8 mouse cellular contexts compared by ENCODE assay signal in genomic region chr4:151666411-151666901, GRCm38 (mm10).
DNase-seq lines count a peak whose midpoint lies in the region; ATAC-seq lines count a peak whose summit lies in the region.

No protein-coding gene starts in this region.

- no peaks in the 10 kb centered on the region for H3K27me3 ChIP-seq in kidney, embryonic 15.5 days

- H3K4me2 ChIP-seq in kidney, embryonic 15.5 days = no peak overlapping the region

- peak; percentile 17 for DNase-seq in adrenal gland, adult 2 months
- DNase-seq in adrenal gland, postnatal 4 days (ENCODE audit: low spot score in 2 of 2) = no peak
- DNase-seq in cerebellum, postnatal 10 days = peak; percentile 89 to 94
- DNase-seq in heart, adult 8-10 months (ENCODE audit: low spot score) = peak; percentile 41
- peak; percentile 59 for DNase-seq in right cerebral cortex, postnatal 25 days
- no peak for DNase-seq in thymus, postnatal 25 days
- DNase-seq in urinary bladder, adult 2 months (ENCODE audit: low spot score) = no peak

- 42% methylated on average over 12 of the region's 12 CpGs for WGBS in kidney, embryonic 15.5 days

- no peak overlapping the region for H3K4me3 ChIP-seq in kidney, embryonic 15.5 days (replicated peaks)

- peak overlapping the region; percentile 70 for H3K27ac ChIP-seq in kidney, embryonic 15.5 days

- H3K4me1 ChIP-seq in kidney, embryonic 15.5 days = peaks cover 29% of the 10 kb centered on the region

- ATAC-seq in kidney, embryonic 15.5 days (replicated peaks; ENCODE audit: low FRiP score) = peak; percentile 80

- no peaks in the 10 kb centered on the region for H3K36me3 ChIP-seq in kidney, embryonic 15.5 days

- H3K9me3 ChIP-seq in kidney, embryonic 15.5 days (replicated peaks) = no peaks in the 10 kb centered on the region

- no peak overlapping the region for H3K9ac ChIP-seq in kidney, embryonic 15.5 days

Comparison
In these comparisons a context has a peak if more than half of its experiments do, and no peak if none do; other contexts are left out.
1. DNase-seq: peak in adrenal gland, adult 2 months (single experiment), cerebellum, postnatal 10 days (2 of 2), heart, adult 8-10 months (single experiment) and right cerebral cortex, postnatal 25 days (single experiment); none in adrenal gland, postnatal 4 days (0 of 2), thymus, postnatal 25 days (single experiment) and urinary bladder, adult 2 months (single experiment).